Mouse (Mus musculus): ENCODE data around the gene Aggf1. TPM values are rescaled to one million over a fixed set of nuclear protein-coding genes. Genes with fewer than 3 reads are reported as not detected.
A peak's percentile ranks its signal among the peaks of the same experiment; 100 is the strongest.

Gene Aggf1
- polyA plus RNA-seq, 1 experiment from 2014 or later = 55.1 TPM

DNA sequence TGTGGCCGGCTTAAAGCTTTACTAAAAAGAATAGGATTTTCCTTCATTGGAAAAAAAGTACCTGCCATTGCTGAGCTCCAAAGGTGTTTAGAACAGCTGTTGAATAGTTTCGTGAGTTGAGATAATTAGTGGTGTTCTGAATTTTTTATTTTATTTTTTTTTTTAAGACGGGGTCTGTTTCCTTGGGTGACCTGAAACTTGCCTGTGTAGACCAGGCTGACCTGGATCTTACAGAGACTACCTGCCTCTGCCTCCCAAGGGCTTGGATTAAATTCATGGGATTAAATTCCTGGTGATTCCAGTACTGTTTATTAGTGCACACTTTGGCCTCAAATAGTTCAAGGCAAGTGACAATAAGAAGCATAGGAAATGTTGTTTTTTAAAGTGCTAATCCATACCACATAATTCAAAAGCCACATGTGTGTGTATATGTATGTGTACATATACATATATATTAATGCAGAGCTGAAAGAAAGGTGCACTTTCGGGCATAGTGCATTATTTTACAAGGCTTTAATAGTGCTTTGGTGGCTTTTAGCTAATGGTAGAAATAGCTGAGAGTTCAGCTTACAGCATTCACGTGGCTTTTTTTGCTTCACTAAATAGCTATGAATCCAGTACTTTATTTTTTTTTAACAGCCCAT lies 49.1 kb downstream of the Aggf1 start:
- no peaks in the 10 kb centered on the region for H3K9me3 ChIP-seq (ENCODE audit: control insufficient read depth, low read length)
- H3K27me3 ChIP-seq (ENCODE audit: control insufficient read depth, insufficient read depth, low read length) = no peaks in the 10 kb centered on the region
- ATAC-seq (ENCODE audit: low FRiP score) = no peak
- peak overlapping the region; percentile 74 for H3K4me2 ChIP-seq
- H3K36me3 ChIP-seq (ENCODE audit: control insufficient read depth, insufficient read depth, low read length) = no peaks in the 10 kb centered on the region
- H3K4me3 ChIP-seq (ENCODE audit: low read depth, low read length) = peak overlapping the region; percentile 65
- H3K4me1 ChIP-seq (ENCODE audit: control insufficient read depth, insufficient read depth, low read length) = peaks cover 20% of the 10 kb centered on the region
- WGBS = 15% methylated on average over 5 of the region's 5 CpGs
- DNase-seq (ENCODE audit: low spot score, missing footprints) = peak; percentile 91
- H3K27ac ChIP-seq (ENCODE audit: low read depth, low read length) = peak overlapping the region; percentile 83; the same call in 1 of the 2 replicates
- H3K9ac ChIP-seq (ENCODE audit: low read length) = peak overlapping the region; percentile 96

DNA sequence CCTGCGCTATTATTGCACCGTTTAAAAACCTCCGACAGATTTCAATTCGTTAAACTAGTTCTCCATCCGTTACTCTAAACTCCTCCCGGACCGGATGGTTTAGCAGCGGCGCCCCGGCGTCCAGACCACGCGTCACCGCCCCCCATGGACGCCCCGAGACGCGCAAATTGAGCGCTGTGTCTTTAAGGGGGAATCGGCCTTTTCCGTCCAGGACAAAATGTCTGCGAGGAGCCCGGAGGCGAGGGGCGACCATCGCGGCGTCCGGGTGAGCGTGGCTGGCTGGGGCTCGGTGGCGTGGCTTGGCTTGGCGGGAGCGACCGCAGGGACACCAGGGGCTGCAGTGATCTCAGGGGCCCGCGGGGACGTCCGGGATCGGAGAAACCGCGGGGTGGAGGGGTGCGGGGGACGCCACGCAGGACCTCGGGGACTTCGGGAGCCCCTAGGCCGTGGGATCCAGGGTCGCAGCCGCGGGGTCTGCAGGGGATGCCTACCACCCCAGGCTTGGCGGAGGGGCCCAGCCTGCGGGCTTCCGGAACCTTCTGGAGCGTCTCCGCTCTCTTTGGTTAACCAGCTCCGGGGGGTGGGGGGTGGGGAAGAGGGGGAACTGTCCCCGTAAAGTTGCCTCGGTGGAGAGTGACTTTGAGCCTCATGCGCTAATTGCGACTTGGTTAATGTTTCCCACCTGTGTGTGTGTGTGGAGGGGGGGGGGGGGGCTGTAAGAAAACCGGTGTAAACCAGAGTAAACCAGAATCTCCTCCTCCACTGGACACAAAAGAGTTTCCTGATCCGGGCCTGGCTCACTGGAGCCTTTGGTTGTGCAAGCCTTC lies 49.9 kb downstream of the Aggf1 start:
- H3K4me3 ChIP-seq (ENCODE audit: low read depth, low read length) = peak overlapping the region; percentile 65
- H3K9me3 ChIP-seq (ENCODE audit: control insufficient read depth, low read length) = no peaks in the 10 kb centered on the region
- DNase-seq (ENCODE audit: low spot score, missing footprints) = peak; percentile 97
- WGBS = under 1% methylated on average over 56 of the region's 63 CpGs
- H3K9ac ChIP-seq (ENCODE audit: low read length) = peak overlapping the region; percentile 96
- H3K27ac ChIP-seq (ENCODE audit: low read depth, low read length) = peak overlapping the region; percentile 83
- no peaks in the 10 kb centered on the region for H3K27me3 ChIP-seq (ENCODE audit: control insufficient read depth, insufficient read depth, low read length)
- peaks cover 20% of the 10 kb centered on the region for H3K4me1 ChIP-seq (ENCODE audit: control insufficient read depth, insufficient read depth, low read length)
- H3K4me2 ChIP-seq = peak overlapping the region; percentile 74
- H3K36me3 ChIP-seq (ENCODE audit: control insufficient read depth, insufficient read depth, low read length) = no peaks in the 10 kb centered on the region
- peak; percentile 72 for ATAC-seq (ENCODE audit: low FRiP score)

DNA sequence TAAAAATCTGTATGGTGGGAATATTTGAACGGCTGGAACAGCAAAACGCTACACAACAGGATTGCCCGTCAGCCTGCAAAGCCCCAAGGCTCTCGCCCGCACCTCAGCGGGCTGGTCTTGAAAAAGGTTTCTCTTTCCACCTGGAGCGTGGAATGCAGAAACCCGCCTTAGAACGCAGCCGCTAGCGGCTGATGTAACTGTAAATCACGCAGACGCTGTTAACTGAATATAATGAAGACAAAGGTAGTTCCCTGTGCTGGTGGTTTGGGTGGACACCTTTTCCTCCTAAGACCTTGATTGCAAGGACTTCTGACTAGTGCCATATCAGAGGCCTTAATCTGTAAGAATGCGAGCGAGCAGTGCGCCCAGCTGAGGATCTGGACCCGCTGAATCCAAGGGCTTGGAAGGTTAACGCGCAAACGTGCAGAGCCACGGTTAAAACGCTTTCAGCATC lies 50.5 kb downstream of the Aggf1 start:
- Histone ChIP-seq H3K36me3 (ENCODE audit: control insufficient read depth, insufficient read depth, low read length) (no peaks in the 10 kb centered on the region), H3K9me3 (ENCODE audit: control insufficient read depth, low read length) (no peaks in the 10 kb centered on the region), H3K4me2 (peak overlapping the region; percentile 74), H3K27ac (ENCODE audit: low read depth, low read length) (peak overlapping the region; percentile 83), H3K4me3 (ENCODE audit: low read depth, low read length) (peak overlapping the region; percentile 65), H3K4me1 (ENCODE audit: control insufficient read depth, insufficient read depth, low read length) (peaks cover 20% of the 10 kb centered on the region), H3K9ac (ENCODE audit: low read length) (peak overlapping the region; percentile 96), H3K27me3 (ENCODE audit: control insufficient read depth, insufficient read depth, low read length) (no peaks in the 10 kb centered on the region)
- DNase-seq (ENCODE audit: low spot score, missing footprints) = no peak
- ATAC-seq (ENCODE audit: low FRiP score) = peak; percentile 40
- WGBS = under 1% methylated on average over 22 of the region's 22 CpGs

DNA sequence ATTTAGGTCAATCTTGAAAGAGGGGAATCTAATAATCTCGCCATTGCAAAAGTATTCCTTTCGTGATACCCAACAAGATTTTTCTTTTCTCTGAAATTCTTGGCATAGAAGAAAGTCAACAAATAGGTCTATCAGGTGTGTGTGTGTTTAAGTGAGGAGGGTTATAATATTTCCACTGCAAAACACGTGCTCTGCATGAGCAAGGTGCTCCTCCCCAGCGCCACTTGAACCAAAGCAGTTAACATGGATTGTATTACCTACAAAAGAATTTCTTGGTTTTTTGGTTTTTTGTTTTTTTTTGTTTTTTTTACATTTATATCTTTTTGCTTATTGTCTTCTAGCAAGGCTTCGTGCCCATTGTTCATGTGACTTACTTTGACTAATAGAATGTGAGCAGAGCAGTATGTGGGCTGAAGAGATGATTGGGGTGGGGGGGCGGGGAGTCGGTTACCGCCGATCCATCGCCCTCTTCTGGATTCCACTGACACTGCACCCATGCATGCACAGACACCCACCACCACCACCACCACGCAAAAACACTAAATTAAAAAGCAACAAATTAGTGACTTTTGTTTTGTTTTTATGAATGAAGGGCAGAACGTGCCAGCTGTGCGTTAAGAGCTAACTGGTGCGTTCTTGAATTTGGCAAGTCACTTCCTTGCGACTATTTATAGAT lies 51.1 kb downstream of the Aggf1 start:
- H3K36me3 ChIP-seq (ENCODE audit: control insufficient read depth, insufficient read depth, low read length) = no peaks in the 10 kb centered on the region
- WGBS = 26% methylated on average over 15 of the region's 15 CpGs
- ATAC-seq (ENCODE audit: low FRiP score) = peak; percentile 43; the same call in 1 of the 2 replicates

GRCm38 (mm10) chr13:95323400-95323799 lies 51.8 kb downstream of the Aggf1 start, which contains the start of gene Zbed3:
TSS of gene Zbed3 (plus strand) at chr13:95323612.
- DNase-seq (ENCODE audit: low spot score, missing footprints) (peak; percentile 49), ATAC-seq (ENCODE audit: low FRiP score) (no peak)
- Histone ChIP-seq H3K9me3 (ENCODE audit: control insufficient read depth, low read length) (no peaks in the 10 kb centered on the region), H3K4me2 (peak within 1 kb of the TSS; percentile 74), H3K27ac (ENCODE audit: low read depth, low read length) (no peak within 1 kb of the TSS), H3K4me3 (ENCODE audit: low read depth, low read length) (peak within 1 kb of the TSS; percentile 65), H3K36me3 (ENCODE audit: control insufficient read depth, insufficient read depth, low read length) (no peaks in the 10 kb centered on the region), H3K27me3 (ENCODE audit: control insufficient read depth, insufficient read depth, low read length) (no peaks in the 10 kb centered on the region), H3K4me1 (ENCODE audit: control insufficient read depth, insufficient read depth, low read length) (peaks cover 20% of the 10 kb centered on the region), H3K9ac (ENCODE audit: low read length) (peak within 1 kb of the TSS; percentile 96)
- 90% methylated on average over 6 of the region's 6 CpGs for WGBS

More for the DNA sequence above, 51.1 kb downstream of the Aggf1 start:
- Histone ChIP-seq H3K27ac (ENCODE audit: low read depth, low read length) (no peak overlapping the region), H3K9ac (ENCODE audit: low read length) (peak overlapping the region; percentile 96), H3K9me3 (ENCODE audit: control insufficient read depth, low read length) (no peaks in the 10 kb centered on the region), H3K4me1 (ENCODE audit: control insufficient read depth, insufficient read depth, low read length) (peaks cover 20% of the 10 kb centered on the region), H3K4me3 (ENCODE audit: low read depth, low read length) (peak overlapping the region; percentile 65), H3K4me2 (peak overlapping the region; percentile 74), H3K27me3 (ENCODE audit: control insufficient read depth, insufficient read depth, low read length) (no peaks in the 10 kb centered on the region)
- DNase-seq (ENCODE audit: low spot score, missing footprints) = no peak

GRCm38 (mm10) chr13:95320451-95320850 lies 54.7 kb downstream of the Aggf1 start:
- Histone ChIP-seq H3K4me2 (no peak overlapping the region), H3K4me3 (ENCODE audit: low read depth, low read length) (no peak overlapping the region), H3K27me3 (ENCODE audit: control insufficient read depth, insufficient read depth, low read length) (no peaks in the 10 kb centered on the region), H3K4me1 (ENCODE audit: control insufficient read depth, insufficient read depth, low read length) (no peaks in the 10 kb centered on the region), H3K9me3 (ENCODE audit: control insufficient read depth, low read length) (no peaks in the 10 kb centered on the region), H3K27ac (ENCODE audit: low read depth, low read length) (no peak overlapping the region), H3K9ac (ENCODE audit: low read length) (no peak overlapping the region), H3K36me3 (ENCODE audit: control insufficient read depth, insufficient read depth, low read length) (no peaks in the 10 kb centered on the region)
- ATAC-seq (ENCODE audit: low FRiP score) (no peak), DNase-seq (ENCODE audit: low spot score, missing footprints) (peak; percentile 81)
- 65% methylated on average over 4 of the region's 4 CpGs for WGBS

DNA sequence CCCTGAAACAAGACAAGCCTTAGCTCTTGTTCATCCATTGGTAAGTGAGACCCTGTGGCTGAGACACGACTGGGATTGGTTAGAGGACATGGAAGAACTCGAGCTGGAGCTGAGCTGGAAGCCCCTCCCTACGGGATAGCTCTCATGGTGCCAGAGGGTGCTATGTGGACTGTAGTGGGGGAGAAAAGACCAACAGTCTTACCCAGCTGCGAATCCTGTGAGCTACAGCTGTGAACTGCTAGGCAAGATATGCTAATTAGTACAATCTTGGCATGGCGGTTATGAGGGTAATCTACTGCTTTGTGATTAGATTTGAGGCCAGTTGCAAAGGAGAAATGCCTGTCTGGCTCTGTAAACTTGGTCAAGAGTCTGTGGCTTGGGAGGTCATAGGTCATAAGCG lies 56.0 kb downstream of the Aggf1 start:
- Histone ChIP-seq H3K9ac (ENCODE audit: low read length) (no peak overlapping the region), H3K4me3 (ENCODE audit: low read depth, low read length) (no peak overlapping the region), H3K27me3 (ENCODE audit: control insufficient read depth, insufficient read depth, low read length) (no peaks in the 10 kb centered on the region), H3K4me1 (ENCODE audit: control insufficient read depth, insufficient read depth, low read length) (no peaks in the 10 kb centered on the region), H3K4me2 (no peak overlapping the region), H3K27ac (ENCODE audit: low read depth, low read length) (no peak overlapping the region), H3K36me3 (ENCODE audit: control insufficient read depth, insufficient read depth, low read length) (no peaks in the 10 kb centered on the region), H3K9me3 (ENCODE audit: control insufficient read depth, low read length) (no peaks in the 10 kb centered on the region)
- ATAC-seq (ENCODE audit: low FRiP score) = no peak
- peak; percentile 59 for DNase-seq (ENCODE audit: low spot score, missing footprints)
- 81% methylated on average over 6 of the region's 6 CpGs for WGBS

- Histone ChIP-seq H3K9ac (ENCODE audit: low read length) (no peak overlapping the region), H3K4me3 (ENCODE audit: low read depth, low read length) (no peak overlapping the region), H3K4me1 (ENCODE audit: control insufficient read depth, insufficient read depth, low read length) (no peaks in the 10 kb centered on the region), H3K36me3 (ENCODE audit: control insufficient read depth, insufficient read depth, low read length) (no peaks in the 10 kb centered on the region), H3K27me3 (ENCODE audit: control insufficient read depth, insufficient read depth, low read length) (no peaks in the 10 kb centered on the region), H3K4me2 (no peak overlapping the region), H3K27ac (ENCODE audit: low read depth, low read length) (no peak overlapping the region), H3K9me3 (ENCODE audit: control insufficient read depth, low read length) (no peaks in the 10 kb centered on the region)
- ATAC-seq (ENCODE audit: low FRiP score) (no peak), DNase-seq (ENCODE audit: low spot score, missing footprints) (peak; percentile 69)
- 74% methylated on average over 6 of the region's 6 CpGs for WGBS
Observed at GRCm38 (mm10) chr13:95312016-95312415, 63.1 kb downstream of the Aggf1 start.

Data from midbrain, embryonic 11.5 days (tissue).